14 mouse cellular contexts compared by ENCODE assay signal in the genomic region with DNA sequence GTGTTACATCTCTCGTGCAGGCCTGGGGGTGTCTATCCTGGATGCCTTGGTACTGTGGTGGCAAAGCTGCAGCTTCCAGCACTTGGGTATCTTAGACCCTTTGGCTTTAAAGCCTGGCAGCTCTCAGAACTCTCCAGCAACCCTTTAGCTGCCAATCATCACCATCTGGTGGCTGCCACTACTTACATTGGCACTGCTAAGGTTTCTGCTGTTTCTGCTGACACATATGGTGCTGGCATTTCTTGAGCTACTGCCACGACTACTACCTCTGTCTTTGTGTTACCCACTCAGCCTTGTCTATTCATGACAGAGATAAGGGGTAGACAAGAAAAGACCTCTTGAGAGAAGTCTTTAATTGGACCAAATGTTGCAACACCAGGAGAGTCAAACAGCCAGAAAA.
"Had no signal": no experiment of that assay in that cellular context is flagged by ENCODE, and none has a peak within 500 bp of the region (broad histone marks: within the 10 kb centered on the region; RNA-seq: fewer than 3 reads in every experiment).

No protein-coding gene starts in this region.

- H3K4me1 ChIP-seq: limb, embryonic 12.5 days; limb, embryonic 15.5 days; midbrain, embryonic 12.5 days had no signal

- H3K27ac ChIP-seq: kidney, postnatal 0 days; limb, embryonic 12.5 days; limb, embryonic 15.5 days; liver, embryonic 14.5 days; macrophage; midbrain, embryonic 12.5 days had no signal

- ATAC-seq: liver, postnatal 0 days; lung, postnatal 0 days; midbrain, embryonic 16.5 days had no signal

- H3K4me3 ChIP-seq: limb, embryonic 12.5 days; limb, embryonic 15.5 days; midbrain, embryonic 12.5 days had no signal

- H3K36me3 ChIP-seq: limb, embryonic 12.5 days; limb, embryonic 15.5 days; midbrain, embryonic 12.5 days had no signal

- H3K27me3 ChIP-seq: limb, embryonic 15.5 days; midbrain, embryonic 12.5 days had no signal

- DNase-seq: kidney, postnatal 25 days; liver, postnatal 0 days; lung, embryonic 14.5 days; thymus, adult 18-20 months; thymus, postnatal 36 days had no signal

- H3K9me3 ChIP-seq: limb, embryonic 12.5 days; limb, embryonic 15.5 days; midbrain, embryonic 12.5 days had no signal

- H3K4me2 ChIP-seq: limb, embryonic 12.5 days; limb, embryonic 15.5 days; liver, embryonic 11.5 days; lung, embryonic 14.5 days; midbrain, embryonic 12.5 days had no signal

- H3K9ac ChIP-seq: limb, embryonic 12.5 days; limb, embryonic 15.5 days; liver, embryonic 14.5 days; liver, postnatal 0 days; lung, embryonic 14.5 days; midbrain, embryonic 12.5 days had no signal
